Comparison of ENCODE assay signal across 13 mouse cellular contexts in the genomic region with DNA sequence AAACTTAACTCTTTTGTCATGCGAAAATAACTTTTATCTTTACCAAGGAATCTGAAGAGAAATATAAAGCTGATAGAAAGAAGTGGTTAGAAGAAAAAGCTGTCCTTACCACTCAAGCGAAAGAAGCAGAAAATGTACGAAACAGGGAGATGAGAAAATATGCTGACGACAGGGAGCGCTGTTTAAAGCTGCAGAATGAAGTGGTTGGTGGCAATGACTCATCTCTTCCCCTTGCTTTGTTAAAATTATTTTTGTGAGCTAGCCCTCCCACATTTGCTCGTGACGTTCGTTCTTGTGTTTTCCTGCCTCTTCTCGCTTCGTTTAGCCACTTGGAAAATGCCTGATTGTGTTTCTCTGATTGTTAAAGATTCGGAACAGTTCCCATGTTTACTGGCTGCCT. TPM values are rescaled to one million over a fixed set of nuclear protein-coding genes. Genes with fewer than 3 reads are reported as not detected.
DNase-seq lines count a peak whose midpoint lies in the region; ATAC-seq and TF ChIP-seq lines count a peak whose summit lies in the region.
"Had no signal": no experiment of that assay in that cellular context is flagged by ENCODE, and none has a peak within 500 bp of the region (broad histone marks: within the 10 kb centered on the region; RNA-seq: fewer than 3 reads in every experiment).

No protein-coding gene starts in this region.

- no peak for TF ChIP-seq CTCF in bone marrow macrophage, adult 2 months (IDR thresholded peaks at IDR 0.05; ENCODE audit: low read depth, low read length)
- TF ChIP-seq CTCF in layer of hippocampus, adult 2 months (conservative IDR thresholded peaks at IDR 0.05): peak; percentile 63

- DNase-seq in left cerebral cortex, adult 11 months (ENCODE audit: low spot score): peak; percentile 18
- DNase-seq in left cerebral cortex, postnatal 10 days (ENCODE audit: extremely low spot score in 1 of 2, low spot score in 2 of 2): no peak
- DNase-seq in layer of hippocampus, adult 2 months (ENCODE audit: low spot score in 2 of 2): peak; percentile 18 to 29
- DNase-seq in right cerebral cortex, postnatal 25 days: peak; percentile 16
- DNase-seq in thymus, postnatal 0 days (ENCODE audit: low spot score): no peak
- no peak for DNase-seq in cerebellum, postnatal 36 days
- DNase-seq: cerebellum, postnatal 14 days; thymus, postnatal 25 days had no signal

- ATAC-seq in granulocyte monocyte progenitor cell, adult 5-6 weeks (replicated peaks; ENCODE audit: poor library complexity, severe bottlenecking): no peak
- ATAC-seq: intestine, embryonic 15.5 days had no signal

- intact Hi-C loops in left cerebral cortex, postnatal 10 days (cut with DNase I): no loop called here

- 0 out of 2 replicates have a peak overlapping the region, but pooled peaks have one; percentile 20 for H3K4me3 ChIP-seq in bone marrow macrophage, adult 2 months (ENCODE audit: insufficient read depth, low read length)
- peak overlapping the region; percentile 23; the same call in 1 of the 2 replicates for H3K4me3 ChIP-seq in layer of hippocampus, adult 2 months
- H3K4me3 ChIP-seq: intestine, embryonic 15.5 days; midbrain, embryonic 10.5 days had no signal

- TF ChIP-seq POLR2A in bone marrow macrophage, adult 2 months (IDR thresholded peaks at IDR 0.05; ENCODE audit: borderline replicate concordance, low read depth, low read length): no peak

- peak overlapping the region; percentile 90 for H3K27ac ChIP-seq in bone marrow macrophage, adult 2 months (ENCODE audit: insufficient read depth, low read depth, low read length)
- H3K27ac ChIP-seq in layer of hippocampus, adult 2 months: no peak overlapping the region
- H3K27ac ChIP-seq: intestine, embryonic 15.5 days; liver, embryonic 14.5 days; midbrain, embryonic 10.5 days had no signal

- peaks cover 11% of the 10 kb centered on the region for H3K4me1 ChIP-seq in bone marrow macrophage, adult 2 months (ENCODE audit: control insufficient read depth, insufficient read depth, low read length)
- H3K4me1 ChIP-seq: intestine, embryonic 15.5 days; midbrain, embryonic 10.5 days had no signal

RNA-seq across cellular contexts. Expression of a gene that starts 37.2 kb away (rescaled TPM):
- total RNA-seq in left cerebral cortex, postnatal 10 days (2021): 1 to 10 TPM; 2.0 to 2.7 TPM
- polyA plus RNA-seq in bone marrow macrophage, adult 2 months (2012; ENCODE audit: insufficient read depth, insufficient read length, missing spikeins): 30.3 and 39.2 TPM in 2 replicates
- total RNA-seq in layer of hippocampus, adult 2 months (2021): 1 to 10 TPM in 1 of 2 experiments, under 1 TPM in 1; 1.00 to 1.5 TPM
- 68.5 and 72.5 TPM in 2 replicates for polyA plus RNA-seq in thymus, postnatal 0 days (2015; fragmentation: Nextera tagmentation; extraction: Ambion mirVana)
- 50.7 and 77.6 TPM in 2 replicates for total RNA-seq in granulocyte monocyte progenitor cell, adult 5-6 weeks (2014; fragmentation: Nextera tagmentation)
- 114 and 140 TPM in 2 replicates for total RNA-seq in granulocyte monocyte progenitor cell, adult 5-6 weeks (2017)

Comparison
In these comparisons a context has a peak if more than half of its experiments do, and no peak if none do; other contexts are left out.
1. DNase-seq: peak in left cerebral cortex, adult 11 months (single experiment), layer of hippocampus, adult 2 months (2 of 2) and right cerebral cortex, postnatal 25 days (single experiment); none in left cerebral cortex, postnatal 10 days (0 of 2), thymus, postnatal 0 days (single experiment) and cerebellum, postnatal 36 days (0 of 2).
2. RNA of a gene that starts 37.2 kb away (total RNA-seq): 50.7 to 140 TPM in granulocyte monocyte progenitor cell, adult 5-6 weeks; 2.0 to 2.7 TPM in left cerebral cortex, postnatal 10 days and 1.00 to 1.5 TPM in layer of hippocampus, adult 2 months; every median in the first group is over 10 times any median in the second.